Mouse (Mus musculus): ENCODE measurements around the gene Cirbp. TPM values are rescaled to one million over a fixed set of nuclear protein-coding genes. Genes with fewer than 3 reads are reported as not detected.

The Cirbp gene
- total and polyA plus RNA-seq, 2 experiments from 2014 or later: 424 to 834 TPM

DNA sequence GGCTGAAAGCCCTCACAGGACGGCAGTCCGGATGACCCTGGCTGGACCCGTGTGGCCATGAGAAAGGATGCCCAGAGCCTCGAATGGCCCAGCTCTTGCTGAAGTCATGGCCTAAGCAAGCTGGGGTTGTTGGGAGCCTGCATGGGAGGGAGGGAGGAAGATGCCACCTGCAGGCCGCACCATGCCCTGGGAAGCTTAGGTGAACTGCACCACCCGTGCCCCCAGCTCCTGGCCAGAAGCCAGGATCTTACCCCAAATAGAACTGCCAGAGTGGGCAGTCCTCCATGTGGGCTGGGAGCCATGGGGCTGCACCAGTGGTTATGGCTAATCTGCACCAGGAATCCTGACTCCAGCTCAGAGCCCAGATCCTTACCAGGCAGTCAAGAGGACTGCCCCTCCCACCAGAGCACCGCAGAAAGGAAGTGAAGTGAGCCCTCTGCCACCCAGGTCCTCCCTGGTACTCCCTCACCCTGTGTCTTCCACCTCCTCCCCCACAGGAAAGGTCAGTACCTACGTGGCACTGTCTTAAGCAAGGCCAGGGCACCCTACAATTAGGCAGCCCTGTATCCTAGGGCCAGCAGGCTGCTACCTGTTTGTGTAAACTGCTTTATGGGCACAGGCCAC, 32.4 kb upstream of the Cirbp start:
- peak; percentile 23; the same call in 1 of the 2 replicates for TF ChIP-seq CTCF (IDR thresholded peaks at IDR 0.05; ENCODE audit: low read depth)

DNA sequence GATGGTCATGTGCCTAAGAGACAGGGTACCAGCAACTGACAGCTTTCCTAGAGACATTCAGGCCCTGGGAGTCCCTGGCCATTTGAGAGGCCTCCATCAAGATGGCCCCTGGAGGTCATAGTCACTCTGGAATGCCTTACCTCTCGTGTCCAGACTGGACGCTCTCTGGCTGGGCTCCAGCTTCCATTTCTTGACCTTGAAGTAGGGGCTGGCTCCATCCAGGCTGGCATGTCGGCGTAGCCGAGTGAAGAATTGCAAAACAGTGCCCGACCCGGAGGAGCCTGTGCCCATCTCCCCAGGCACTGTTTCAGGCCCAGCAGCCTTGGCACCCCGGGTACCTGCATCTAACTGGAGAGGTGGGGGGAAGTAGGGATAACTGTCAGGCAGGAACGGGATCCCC, 31.4 kb upstream of the Cirbp start:
- Histone ChIP-seq H3K36me3 (ENCODE audit: insufficient read depth) (peaks cover 62% of the 10 kb centered on the region), H3K4me1 (ENCODE audit: insufficient read depth) (peaks cover 12% of the 10 kb centered on the region; the same call in 1 of the 2 replicates)
- 92% methylated on average over 9 of the region's 9 CpGs for WGBS

More for the DNA sequence above, 32.4 kb upstream of the Cirbp start:
- Histone ChIP-seq H3K36me3 (ENCODE audit: insufficient read depth) (peaks cover 73% of the 10 kb centered on the region), H3K4me1 (ENCODE audit: insufficient read depth) (peaks cover 9% of the 10 kb centered on the region; the same call in 1 of the 2 replicates), H3K9ac (no peak overlapping the region), H3K27me3 (ENCODE audit: insufficient read depth, low read length) (no peaks in the 10 kb centered on the region), H3K27ac (ENCODE audit: low read depth, low read length) (no peak overlapping the region), H3K4me2 (ENCODE audit: low read depth) (no peak overlapping the region), H3K9me3 (ENCODE audit: low read length) (no peaks in the 10 kb centered on the region), H3K4me3 (ENCODE audit: low read depth, low read length) (no peak overlapping the region)
- 61% methylated on average over 8 of the region's 8 CpGs for WGBS
- DNase-seq: no peak
- no peak for ATAC-seq

GRCm38 (mm10) chr10:80135161-80135560, 30.6 kb upstream of the Cirbp start:
- Histone ChIP-seq H3K36me3 (ENCODE audit: insufficient read depth) (peaks cover 55% of the 10 kb centered on the region), H3K27me3 (ENCODE audit: insufficient read depth, low read length) (no peaks in the 10 kb centered on the region), H3K4me3 (ENCODE audit: low read depth, low read length) (no peak overlapping the region), H3K4me2 (ENCODE audit: low read depth) (no peak overlapping the region), H3K27ac (ENCODE audit: low read depth, low read length) (no peak overlapping the region), H3K4me1 (ENCODE audit: insufficient read depth) (peaks cover 12% of the 10 kb centered on the region; the same call in 1 of the 2 replicates), H3K9me3 (ENCODE audit: low read length) (no peaks in the 10 kb centered on the region), H3K9ac (no peak overlapping the region)
- TF ChIP-seq CTCF (IDR thresholded peaks at IDR 0.05; ENCODE audit: low read depth): no peak
- no peak for ATAC-seq
- 86% methylated on average over 10 of the region's 10 CpGs for WGBS
- no peak for DNase-seq

More for the DNA sequence above, 31.4 kb upstream of the Cirbp start:
- Histone ChIP-seq H3K27me3 (ENCODE audit: insufficient read depth, low read length) (no peaks in the 10 kb centered on the region), H3K9me3 (ENCODE audit: low read length) (no peaks in the 10 kb centered on the region), H3K27ac (ENCODE audit: low read depth, low read length) (no peak overlapping the region), H3K4me3 (ENCODE audit: low read depth, low read length) (no peak overlapping the region), H3K4me2 (ENCODE audit: low read depth) (no peak overlapping the region), H3K9ac (no peak overlapping the region)
- DNase-seq (no peak), ATAC-seq (no peak)
- TF ChIP-seq CTCF (IDR thresholded peaks at IDR 0.05; ENCODE audit: low read depth): no peak

DNA sequence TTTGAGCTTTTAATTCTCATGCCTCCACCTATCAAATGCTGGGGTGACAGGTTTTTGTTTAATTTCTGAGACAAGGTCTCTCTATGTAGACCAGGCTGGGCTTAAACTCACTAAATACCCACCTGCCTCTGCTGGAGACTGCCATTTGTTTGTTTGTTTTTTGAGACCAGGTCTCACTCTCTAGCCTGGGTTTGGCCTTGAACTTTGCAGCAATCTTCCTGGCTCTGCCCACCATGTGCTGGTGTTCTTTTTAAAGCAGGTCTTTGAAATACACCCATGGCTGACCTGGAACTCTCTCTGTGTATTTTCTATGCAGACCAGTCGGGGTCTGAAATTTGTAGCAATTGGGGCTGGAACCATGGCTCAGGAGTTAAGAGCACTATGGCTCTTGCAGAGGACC, 30.1 kb upstream of the Cirbp start:
- DNase-seq: no peak
- ATAC-seq: no peak
- H3K9me3 ChIP-seq (ENCODE audit: low read length): no peaks in the 10 kb centered on the region
- no peak overlapping the region for H3K9ac ChIP-seq
- WGBS: 97% methylated on average over 1 of the region's 1 CpGs
- TF ChIP-seq CTCF (IDR thresholded peaks at IDR 0.05; ENCODE audit: low read depth): no peak
- H3K4me2 ChIP-seq (ENCODE audit: low read depth): no peak overlapping the region
- H3K27ac ChIP-seq (ENCODE audit: low read depth, low read length): no peak overlapping the region
- peaks cover 12% of the 10 kb centered on the region; the same call in 1 of the 2 replicates for H3K4me1 ChIP-seq (ENCODE audit: insufficient read depth)
- no peak overlapping the region for H3K4me3 ChIP-seq (ENCODE audit: low read depth, low read length)
- no peaks in the 10 kb centered on the region for H3K27me3 ChIP-seq (ENCODE audit: insufficient read depth, low read length)
- H3K36me3 ChIP-seq (ENCODE audit: insufficient read depth): peaks cover 51% of the 10 kb centered on the region

DNA sequence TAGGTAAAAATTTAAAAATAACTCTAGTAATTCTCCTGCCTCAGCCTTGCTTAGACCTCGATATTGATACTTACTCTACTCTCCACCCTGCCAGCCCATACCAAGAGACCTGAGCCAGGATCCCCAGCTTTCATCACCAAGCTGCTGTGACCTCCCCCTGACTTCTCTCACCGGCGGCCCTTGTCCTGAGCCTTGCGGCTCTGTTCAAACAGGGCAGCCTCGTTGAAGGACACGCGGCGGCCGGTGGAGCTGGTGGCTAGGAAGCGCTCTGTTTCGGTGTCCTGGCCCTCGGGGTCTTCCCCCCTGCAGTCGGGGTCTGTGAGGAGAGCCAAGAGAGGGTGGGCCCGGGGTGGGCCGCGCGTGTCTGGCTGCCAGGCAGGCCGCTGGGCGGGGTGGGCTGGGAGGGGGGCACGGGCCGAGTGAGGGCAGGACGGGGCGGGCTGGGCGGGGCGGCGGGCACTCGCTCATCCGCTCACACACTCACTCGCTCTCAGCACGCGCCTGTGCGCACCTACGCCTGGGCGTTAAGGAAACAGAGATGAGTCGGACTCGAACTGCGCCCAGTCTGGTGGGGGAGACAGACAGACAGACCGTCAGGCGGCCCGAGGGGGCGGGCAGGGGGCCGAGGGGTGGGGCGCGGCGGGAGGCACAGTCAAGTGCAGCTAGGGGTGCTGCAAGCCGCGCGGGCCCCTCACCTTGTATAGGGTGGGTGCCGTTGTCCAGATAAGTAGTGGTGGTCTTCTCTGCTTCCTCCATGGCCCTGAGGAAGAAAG, 29.4 kb upstream of the Cirbp start:
- peak overlapping the region; percentile 93 for H3K4me2 ChIP-seq (ENCODE audit: low read depth)

DNA sequence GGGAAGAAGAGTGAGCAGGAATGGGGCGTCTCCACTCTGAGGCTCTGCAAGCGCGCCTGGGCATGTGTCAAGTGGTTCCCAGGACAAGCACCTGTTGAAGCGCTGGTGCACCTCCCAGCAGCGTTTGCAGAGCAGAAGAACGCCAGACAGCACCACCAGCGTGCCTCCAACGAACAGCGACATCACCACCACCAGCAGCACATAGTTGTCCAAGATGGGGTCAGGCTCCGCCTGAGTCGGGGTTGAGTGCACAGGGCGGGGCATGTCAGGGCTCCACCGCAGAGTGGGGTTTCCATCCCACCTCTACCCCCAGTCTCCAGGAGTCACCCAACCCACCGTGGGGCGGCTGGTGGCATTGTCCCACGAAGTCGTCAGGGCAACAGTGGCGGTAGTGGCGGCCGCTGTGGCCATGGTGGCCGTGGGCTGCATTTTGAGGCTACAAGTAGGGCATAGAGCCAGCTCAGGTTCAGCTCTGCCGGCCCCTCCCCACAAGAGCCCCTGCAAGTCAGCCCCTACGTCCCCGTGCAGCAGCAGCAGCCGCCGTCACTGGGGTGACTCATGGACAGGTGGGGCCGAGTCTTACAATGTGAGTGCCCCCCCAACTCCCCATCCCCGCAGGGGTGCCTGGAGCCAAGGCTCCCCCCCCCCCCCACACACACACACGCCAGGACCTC, 28.7 kb upstream of the Cirbp start:
- no peaks in the 10 kb centered on the region for H3K9me3 ChIP-seq (ENCODE audit: low read length)
- H3K4me3 ChIP-seq (ENCODE audit: low read depth, low read length): peak overlapping the region; percentile 74
- peaks cover 37% of the 10 kb centered on the region for H3K36me3 ChIP-seq (ENCODE audit: insufficient read depth)
- peak; percentile 16; the same call in 1 of the 2 replicates for ATAC-seq
- peaks cover 12% of the 10 kb centered on the region; the same call in 1 of the 2 replicates for H3K4me1 ChIP-seq (ENCODE audit: insufficient read depth)
- no peaks in the 10 kb centered on the region for H3K27me3 ChIP-seq (ENCODE audit: insufficient read depth, low read length)
- H3K9ac ChIP-seq: peak overlapping the region; percentile 93
- H3K4me2 ChIP-seq (ENCODE audit: low read depth): peak overlapping the region; percentile 93
- DNase-seq: peak; percentile 77
- TF ChIP-seq CTCF (IDR thresholded peaks at IDR 0.05; ENCODE audit: low read depth): peak; percentile 10; the same call in 1 of the 2 replicates
- H3K27ac ChIP-seq (ENCODE audit: low read depth, low read length): peak overlapping the region; percentile 96
- 7% methylated on average over 29 of the region's 29 CpGs for WGBS

More for the DNA sequence above, 29.4 kb upstream of the Cirbp start:
- H3K4me1 ChIP-seq (ENCODE audit: insufficient read depth): peaks cover 12% of the 10 kb centered on the region; the same call in 1 of the 2 replicates
- H3K4me3 ChIP-seq (ENCODE audit: low read depth, low read length): peak overlapping the region; percentile 74
- DNase-seq (no peak), ATAC-seq (no peak)
- H3K36me3 ChIP-seq (ENCODE audit: insufficient read depth): peaks cover 43% of the 10 kb centered on the region
- H3K27ac ChIP-seq (ENCODE audit: low read depth, low read length): peak overlapping the region; percentile 96
- H3K9me3 ChIP-seq (ENCODE audit: low read length): no peaks in the 10 kb centered on the region
- WGBS: 21% methylated on average over 46 of the region's 49 CpGs
- H3K9ac ChIP-seq: peak overlapping the region; percentile 93
- TF ChIP-seq CTCF (IDR thresholded peaks at IDR 0.05; ENCODE audit: low read depth): no peak
- H3K27me3 ChIP-seq (ENCODE audit: insufficient read depth, low read length): no peaks in the 10 kb centered on the region

Data from forebrain, postnatal 0 days (tissue).